In genomic region chr6:124915942-124916694, GRCm38 (mm10) we compare ENCODE assay signal across 8 mouse cellular contexts. TPM values are rescaled to one million over a fixed set of nuclear protein-coding genes. Genes with fewer than 3 reads are reported as not detected.
DNase-seq lines count a peak whose midpoint lies in the region; ATAC-seq and TF ChIP-seq lines count a peak whose summit lies in the region.

No protein-coding gene starts in this region.

- no peaks in the 10 kb centered on the region for H3K36me3 ChIP-seq in heart, adult 2 months (ENCODE audit: control insufficient read depth, insufficient read depth, low read length)
- peaks cover 23% of the 10 kb centered on the region for H3K36me3 ChIP-seq in kidney, embryonic 16.5 days (ENCODE audit: insufficient read depth, low read length)
- peaks cover 12% of the 10 kb centered on the region for H3K36me3 ChIP-seq in liver, embryonic 13.5 days
- H3K36me3 ChIP-seq in small intestine, adult 2 months (ENCODE audit: control insufficient read depth, insufficient read depth, low read length): peaks cover 11% of the 10 kb centered on the region

- H3K4me1 ChIP-seq in heart, adult 2 months (ENCODE audit: control insufficient read depth, insufficient read depth, low read length): peaks cover 12% of the 10 kb centered on the region
- peaks cover 54% of the 10 kb centered on the region for H3K4me1 ChIP-seq in kidney, embryonic 16.5 days (ENCODE audit: insufficient read depth, low read length)
- peaks cover 72% of the 10 kb centered on the region for H3K4me1 ChIP-seq in liver, embryonic 13.5 days (replicated peaks)
- H3K4me1 ChIP-seq in small intestine, adult 2 months (ENCODE audit: control insufficient read depth, insufficient read depth, insufficient read length, low read length): peaks cover 42% of the 10 kb centered on the region

- intact Hi-C loops in heart, adult 2 months (cut with DNase I): no loop called here

- H3K4me3 ChIP-seq in heart, adult 2 months: peak overlapping the region; percentile 90
- peak overlapping the region; percentile 68 for H3K4me3 ChIP-seq in kidney, embryonic 16.5 days (ENCODE audit: low read length)
- peak overlapping the region; percentile 72 for H3K4me3 ChIP-seq in liver, embryonic 13.5 days (replicated peaks)
- peak overlapping the region; percentile 82 for H3K4me3 ChIP-seq in small intestine, adult 2 months (ENCODE audit: low read depth, low read length)

- TF ChIP-seq POLR2A in heart, adult 2 months (IDR thresholded peaks at IDR 0.05; ENCODE audit: insufficient read depth, low read depth, low read length): no peak
- peak; percentile 11; the same call in 1 of the 2 replicates for TF ChIP-seq POLR2A in brain, embryonic 14.5 days (IDR thresholded peaks at IDR 0.05; ENCODE audit: borderline replicate concordance, extremely low read depth, insufficient read depth, insufficient read length, poor library complexity, severe bottlenecking)
- 0 out of 2 replicates have a peak, but pooled peaks have one; percentile 22 for TF ChIP-seq POLR2A in small intestine, adult 2 months (IDR thresholded peaks at IDR 0.05; ENCODE audit: low read depth, low read length)

- TF ChIP-seq EP300 in heart, adult 2 months (IDR thresholded peaks at IDR 0.05; ENCODE audit: insufficient read depth, low read depth, low read length): no peak

- H3K9ac ChIP-seq in heart, adult 2 months (ENCODE audit: low read depth, low read length): peak overlapping the region; percentile 99
- peak overlapping the region; percentile 100 for H3K9ac ChIP-seq in kidney, embryonic 16.5 days (replicated peaks; ENCODE audit: low read length)
- peak overlapping the region; percentile 81 for H3K9ac ChIP-seq in liver, embryonic 13.5 days

- peak overlapping the region; percentile 98 for H3K27ac ChIP-seq in heart, adult 2 months
- H3K27ac ChIP-seq in kidney, embryonic 16.5 days (ENCODE audit: low read length): peak overlapping the region; percentile 99
- H3K27ac ChIP-seq in liver, embryonic 13.5 days: peak overlapping the region; percentile 29
- H3K27ac ChIP-seq in small intestine, adult 2 months (ENCODE audit: insufficient read depth, low read depth, low read length): peak overlapping the region; percentile 72

- TF ChIP-seq CTCF in heart, adult 2 months (IDR thresholded peaks at IDR 0.05): no peak
- TF ChIP-seq CTCF in brain, embryonic 14.5 days (IDR thresholded peaks at IDR 0.05; ENCODE audit: borderline replicate concordance, extremely low read depth, insufficient read depth, insufficient read length): no peak
- TF ChIP-seq CTCF in small intestine, adult 2 months (IDR thresholded peaks at IDR 0.05; ENCODE audit: extremely low read depth, insufficient read length, insufficient replicate concordance, low read depth, low read length): no peak

- ATAC-seq in kidney, embryonic 16.5 days (ENCODE audit: low FRiP score, low TSS enrichment): no peak; the same call in 1 of the 2 replicates
- no peak for ATAC-seq in liver, embryonic 13.5 days (ENCODE audit: low read depth)
- no peak for ATAC-seq in megakaryocyte progenitor cell, adult 5-6 weeks (replicated peaks; ENCODE audit: poor library complexity)

- WGBS in heart, adult 2 months: 8% methylated on average over 12 of the region's 12 CpGs
- WGBS in kidney, embryonic 16.5 days: 1% methylated on average over 12 of the region's 12 CpGs
- 17% methylated on average over 12 of the region's 12 CpGs for WGBS in liver, embryonic 13.5 days (ENCODE audit: insufficient replicate concordance)
- WGBS in small intestine, adult 2 months: 7% methylated on average over 12 of the region's 12 CpGs

- peak in 1 of 2 experiments; percentile 40 for DNase-seq in heart, adult 2 months
- DNase-seq in heart, postnatal 4 days: no peak
- DNase-seq in brain, embryonic 14.5 days (ENCODE audit: low read depth): peak; percentile 74
- DNase-seq in frontal cortex, postnatal 25 days (ENCODE audit: low spot score in 2 of 2): peak; percentile 42 to 57
- DNase-seq in liver, embryonic 13.5 days: no peak

- peak overlapping the region; percentile 99 for H3K4me2 ChIP-seq in kidney, embryonic 16.5 days (replicated peaks; ENCODE audit: low read depth, low read length)
- H3K4me2 ChIP-seq in liver, embryonic 13.5 days: peak overlapping the region; percentile 93

- H3K27me3 ChIP-seq in heart, adult 2 months (ENCODE audit: control insufficient read depth, insufficient read depth, low read length): no peaks in the 10 kb centered on the region
- H3K27me3 ChIP-seq in kidney, embryonic 16.5 days (ENCODE audit: insufficient read depth, low read length): no peaks in the 10 kb centered on the region
- peaks cover 96% of the 10 kb centered on the region for H3K27me3 ChIP-seq in liver, embryonic 13.5 days
- no peaks in the 10 kb centered on the region for H3K27me3 ChIP-seq in small intestine, adult 2 months (ENCODE audit: control insufficient read depth, insufficient read depth, low read length)

- H3K9me3 ChIP-seq in kidney, embryonic 16.5 days (ENCODE audit: low read length): no peaks in the 10 kb centered on the region
- no peaks in the 10 kb centered on the region for H3K9me3 ChIP-seq in liver, embryonic 13.5 days (replicated peaks)

- H3K79me2 ChIP-seq in heart, adult 2 months (replicated peaks; ENCODE audit: control insufficient read depth, insufficient read depth, low read length): 0 out of 2 replicates have a peak, but pooled peaks cover 2% of the 10 kb centered on the region

RNA-seq across cellular contexts. Expression of gene Ptms, which starts 3.8 kb away (rescaled TPM):
- total RNA-seq in heart, adult 2 months (2021): 100 to 1,000 TPM; 154 to 163 TPM
- 547 and 614 TPM in 2 replicates for polyA plus RNA-seq in heart, adult 2 months (2012; rRNA removed)
- total RNA-seq in heart, postnatal 4 days (2021): 100 to 1,000 TPM; 549 to 587 TPM
- 2,630 and 3,258 TPM in 2 replicates for polyA plus RNA-seq in brain, embryonic 14.5 days (2012; rRNA removed)
- polyA plus RNA-seq in kidney, embryonic 16.5 days (2015; fragmentation: Nextera tagmentation; extraction: Ambion mirVana): 269 and 274 TPM in 2 replicates
- 42.3 and 47.6 TPM in 2 replicates for polyA plus RNA-seq in liver, embryonic 13.5 days (2015; fragmentation: Nextera tagmentation; extraction: Ambion mirVana)
- polyA plus RNA-seq in small intestine, adult 2 months (2012; rRNA removed): 683 and 1,784 TPM in 2 replicates
- total RNA-seq in megakaryocyte progenitor cell, adult 5-6 weeks (2015): 15.9 and 18.8 TPM in 2 replicates
- total RNA-seq in megakaryocyte progenitor cell, adult 5-6 weeks (2017): 14.0 and 26.1 TPM in 2 replicates

RNA-seq across cellular contexts. Expression of gene Lag3, which starts 4.6 kb away (rescaled TPM):
- total RNA-seq in heart, adult 2 months (2021): under 1 TPM; 0.32 to 0.34 TPM
- 0.29 and 0.47 TPM in 2 replicates for polyA plus RNA-seq in heart, adult 2 months (2012; rRNA removed)
- total RNA-seq in heart, postnatal 4 days (2021): 1 to 10 TPM in 1 of 2 experiments, under 1 TPM in 1; 0.68 to 1.0 TPM
- polyA plus RNA-seq in brain, embryonic 14.5 days (2012; rRNA removed): 3.8 and 4.5 TPM in 2 replicates
- polyA plus RNA-seq in kidney, embryonic 16.5 days (2015; fragmentation: Nextera tagmentation; extraction: Ambion mirVana): 1.3 and 2.6 TPM in 2 replicates
- 0.14 and 0.18 TPM in 2 replicates for polyA plus RNA-seq in liver, embryonic 13.5 days (2015; fragmentation: Nextera tagmentation; extraction: Ambion mirVana)
- polyA plus RNA-seq in small intestine, adult 2 months (2012; rRNA removed): 4.5 and 7.0 TPM in 2 replicates
- total RNA-seq in megakaryocyte progenitor cell, adult 5-6 weeks (2015): 0.81 and 1.3 TPM in 2 replicates
- 0.08 and 1.0 TPM in 2 replicates for total RNA-seq in megakaryocyte progenitor cell, adult 5-6 weeks (2017)

RNA-seq across cellular contexts. Expression of gene Mlf2, which starts 15.1 kb away (rescaled TPM):
- 100 to 1,000 TPM; 179 to 194 TPM for total RNA-seq in heart, adult 2 months (2021)
- polyA plus RNA-seq in heart, adult 2 months (2012; rRNA removed): 259 and 275 TPM in 2 replicates
- 100 to 1,000 TPM; 237 to 239 TPM for total RNA-seq in heart, postnatal 4 days (2021)
- polyA plus RNA-seq in brain, embryonic 14.5 days (2012; rRNA removed): 551 and 626 TPM in 2 replicates
- polyA plus RNA-seq in kidney, embryonic 16.5 days (2015; fragmentation: Nextera tagmentation; extraction: Ambion mirVana): 366 and 380 TPM in 2 replicates
- polyA plus RNA-seq in liver, embryonic 13.5 days (2015; fragmentation: Nextera tagmentation; extraction: Ambion mirVana): 129 and 134 TPM in 2 replicates
- polyA plus RNA-seq in small intestine, adult 2 months (2012; rRNA removed): 212 and 412 TPM in 2 replicates
- 71.3 and 82.7 TPM in 2 replicates for total RNA-seq in megakaryocyte progenitor cell, adult 5-6 weeks (2015)
- 57.0 and 58.8 TPM in 2 replicates for total RNA-seq in megakaryocyte progenitor cell, adult 5-6 weeks (2017)

RNA-seq across cellular contexts. Expression of gene Cd4, which starts 28.1 kb away (rescaled TPM):
- total RNA-seq in heart, adult 2 months (2021): under 1 TPM; 0.34 to 0.57 TPM
- polyA plus RNA-seq in heart, adult 2 months (2012; rRNA removed): 0.53 and 0.66 TPM in 2 replicates
- total RNA-seq in heart, postnatal 4 days (2021): under 1 TPM; 0.41 to 0.55 TPM
- 0.09 and 0.14 TPM in 2 replicates for polyA plus RNA-seq in brain, embryonic 14.5 days (2012; rRNA removed)
- 0.10 and 0.28 TPM in 2 replicates for polyA plus RNA-seq in kidney, embryonic 16.5 days (2015; fragmentation: Nextera tagmentation; extraction: Ambion mirVana)
- 0.17 TPM in 1 of 2 replicates, not detected in the other for polyA plus RNA-seq in liver, embryonic 13.5 days (2015; fragmentation: Nextera tagmentation; extraction: Ambion mirVana)
- 3.7 and 5.8 TPM in 2 replicates for polyA plus RNA-seq in small intestine, adult 2 months (2012; rRNA removed)
- total RNA-seq in megakaryocyte progenitor cell, adult 5-6 weeks (2015): 0.42 and 1.0 TPM in 2 replicates
- 0.08 and 1.0 TPM in 2 replicates for total RNA-seq in megakaryocyte progenitor cell, adult 5-6 weeks (2017)

RNA-seq across cellular contexts. Expression of gene Cops7a, which starts 49.2 kb away (rescaled TPM):
- total RNA-seq in heart, adult 2 months (2021): 10 to 100 TPM; 83.2 to 99.8 TPM
- 208 and 238 TPM in 2 replicates for polyA plus RNA-seq in heart, adult 2 months (2012; rRNA removed)
- 100 to 1,000 TPM; 107 to 110 TPM for total RNA-seq in heart, postnatal 4 days (2021)
- 130 and 170 TPM in 2 replicates for polyA plus RNA-seq in brain, embryonic 14.5 days (2012; rRNA removed)
- polyA plus RNA-seq in kidney, embryonic 16.5 days (2015; fragmentation: Nextera tagmentation; extraction: Ambion mirVana): 178 and 179 TPM in 2 replicates
- polyA plus RNA-seq in liver, embryonic 13.5 days (2015; fragmentation: Nextera tagmentation; extraction: Ambion mirVana): 67.3 and 77.6 TPM in 2 replicates
- 82.6 and 131 TPM in 2 replicates for polyA plus RNA-seq in small intestine, adult 2 months (2012; rRNA removed)
- total RNA-seq in megakaryocyte progenitor cell, adult 5-6 weeks (2015): 86.3 and 90.2 TPM in 2 replicates
- 56.1 and 61.8 TPM in 2 replicates for total RNA-seq in megakaryocyte progenitor cell, adult 5-6 weeks (2017)

Comparison
In these comparisons a context has a peak if more than half of its experiments do, and no peak if none do; other contexts are left out.
1. DNase-seq: peak in brain, embryonic 14.5 days (single experiment) and frontal cortex, postnatal 25 days (2 of 2); none in heart, postnatal 4 days (single experiment) and liver, embryonic 13.5 days (single experiment).
2. H3K27ac ChIP-seq: peak in every context shown above with its lines; median percentile 99 in kidney, embryonic 16.5 days; 98 in heart, adult 2 months; 72 in small intestine, adult 2 months; 29 in liver, embryonic 13.5 days.
3. Peak in every context shown above with its lines, with median percentiles within 50 percentile points of each other: H3K4me3 ChIP-seq and H3K9ac ChIP-seq.